Mouse (Mus musculus) layer of hippocampus, adult 18-20 months (tissue): ENCODE data around the gene Naa10. TPM values are rescaled to one million over a fixed set of nuclear protein-coding genes. Genes with fewer than 3 reads are reported as not detected.

ENCODE experiments used
- total RNA-seq, 2 experiments: library from RNA; stranded (reverse); gene quantifications; 2 replicates each; pipeline ENCODE4 v1.2.3; 2021

The Naa10 gene
- total RNA-seq, 2 experiments from 2014 or later = 57.7 to 61.3 TPM

Other genes starting within 250 kb of the Naa10 start
- gene Slc6a8, start 248.8 kb downstream of the Naa10 start, total RNA-seq = 100 to 1,000 TPM in 1 of 2 experiments, 10 to 100 TPM in 1; 89.6 to 102 TPM
- gene Bcap31, start 205.8 kb downstream of the Naa10 start, total RNA-seq = 10 to 100 TPM; 75.8 to 79.1 TPM
- 10 to 100 TPM; 11.6 to 12.8 TPM for gene Abcd1, start 205.3 kb downstream of the Naa10 start, total RNA-seq
- 10 to 100 TPM; 11.7 to 12.2 TPM for gene Plxnb3, start 164.9 kb downstream of the Naa10 start, total RNA-seq
- gene Srpk3, start 147.5 kb downstream of the Naa10 start, total RNA-seq = 1 to 10 TPM; 2.7 to 6.3 TPM
- 100 to 1,000 TPM; 194 to 204 TPM for gene Idh3g, start 135.0 kb downstream of the Naa10 start, total RNA-seq
- 10 to 100 TPM; 87.4 to 87.6 TPM for gene Ssr4, start 134.9 kb downstream of the Naa10 start, total RNA-seq
- 100 to 1,000 TPM in 1 of 2 experiments, 10 to 100 TPM in 1; 95.8 to 104 TPM for gene Pdzd4, start 97.0 kb downstream of the Naa10 start, total RNA-seq
- not detected for gene Avpr2, start 29.8 kb downstream of the Naa10 start, total RNA-seq
- 100 to 1,000 TPM; 118 to 119 TPM for gene L1cam, start 25.8 kb downstream of the Naa10 start, total RNA-seq
- 1 to 10 TPM; 4.3 to 4.4 TPM for gene Arhgap4, start 74 bp downstream of the Naa10 start, total RNA-seq
- 1 to 10 TPM; 5.4 to 5.5 TPM for gene Renbp, start 8.9 kb upstream of the Naa10 start, total RNA-seq
- gene Hcfc1, start 44.4 kb upstream of the Naa10 start, total RNA-seq = 10 to 100 TPM; 71.8 to 73.2 TPM
- gene Irak1, start 102.0 kb upstream of the Naa10 start, total RNA-seq = 10 to 100 TPM; 50.1 to 55.4 TPM
- gene Opn1mw, start 205.5 kb upstream of the Naa10 start, total RNA-seq = under 1 TPM; 0.51 to 0.62 TPM
- gene Mecp2, start 213.4 kb upstream of the Naa10 start, total RNA-seq = 10 to 100 TPM; 95.9 to 97.0 TPM
- not detected for gene Tex28, start 245.9 kb upstream of the Naa10 start, total RNA-seq